Comparison of ENCODE assay signal across 8 mouse cellular contexts in genomic region chr11:51763955-51764354, GRCm38 (mm10). TPM values are rescaled to one million over a fixed set of nuclear protein-coding genes. Genes with fewer than 3 reads are reported as not detected.
DNase-seq lines count a peak whose midpoint lies in the region; ATAC-seq and TF ChIP-seq lines count a peak whose summit lies in the region.

No protein-coding gene starts in this region.

- peaks cover 8% of the 10 kb centered on the region; the same call in 1 of the 2 replicates for H3K4me1 ChIP-seq in lung, postnatal 0 days (ENCODE audit: insufficient read depth, low read depth, low read length)
- H3K4me1 ChIP-seq in forebrain, embryonic 12.5 days: peaks cover 14% of the 10 kb centered on the region
- peaks cover 34% of the 10 kb centered on the region for H3K4me1 ChIP-seq in liver, embryonic 12.5 days
- peaks cover 6% of the 10 kb centered on the region; the same call in 1 of the 2 replicates for H3K4me1 ChIP-seq in stomach, embryonic 15.5 days

- peak overlapping the region; percentile 55; the same call in 1 of the 2 replicates for H3K27ac ChIP-seq in lung, postnatal 0 days (ENCODE audit: low read length)
- no peak overlapping the region for H3K27ac ChIP-seq in forebrain, embryonic 12.5 days
- H3K27ac ChIP-seq in liver, embryonic 12.5 days: peak overlapping the region; percentile 66
- no peak overlapping the region for H3K27ac ChIP-seq in stomach, embryonic 15.5 days

- peak overlapping the region; percentile 87 for H3K4me2 ChIP-seq in lung, postnatal 0 days (replicated peaks; ENCODE audit: low read depth, low read length)
- H3K4me2 ChIP-seq in forebrain, embryonic 12.5 days: peak overlapping the region; percentile 87
- H3K4me2 ChIP-seq in liver, embryonic 12.5 days: peak overlapping the region; percentile 75
- H3K4me2 ChIP-seq in stomach, embryonic 15.5 days: peak overlapping the region; percentile 78

- DNase-seq in lung, postnatal 0 days (ENCODE audit: low spot score): no peak
- DNase-seq in lung, postnatal 25 days (ENCODE audit: low spot score): no peak
- no peak for DNase-seq in adrenal gland, postnatal 36 days
- no peak for DNase-seq in layer of hippocampus, adult 8-10 months (ENCODE audit: low spot score in 2 of 2)
- DNase-seq in adrenal gland, adult 8-10 months: no peak

- H3K9me3 ChIP-seq in lung, postnatal 0 days (ENCODE audit: low read length): no peaks in the 10 kb centered on the region
- H3K9me3 ChIP-seq in forebrain, embryonic 12.5 days: no peaks in the 10 kb centered on the region
- no peaks in the 10 kb centered on the region for H3K9me3 ChIP-seq in liver, embryonic 12.5 days (replicated peaks)
- H3K9me3 ChIP-seq in stomach, embryonic 15.5 days: no peaks in the 10 kb centered on the region

- no peak for TF ChIP-seq EP300 in lung, postnatal 0 days (IDR thresholded peaks at IDR 0.05)

- no peaks in the 10 kb centered on the region for H3K36me3 ChIP-seq in lung, postnatal 0 days (ENCODE audit: insufficient read depth, low read length)
- H3K36me3 ChIP-seq in forebrain, embryonic 12.5 days (replicated peaks): no peaks in the 10 kb centered on the region
- no peaks in the 10 kb centered on the region for H3K36me3 ChIP-seq in liver, embryonic 12.5 days
- H3K36me3 ChIP-seq in stomach, embryonic 15.5 days: no peaks in the 10 kb centered on the region

- 3% methylated on average over 13 of the region's 13 CpGs for WGBS in lung, postnatal 0 days
- WGBS in forebrain, embryonic 12.5 days: 7% methylated on average over 13 of the region's 13 CpGs
- 3% methylated on average over 13 of the region's 13 CpGs for WGBS in liver, embryonic 12.5 days (ENCODE audit: insufficient replicate concordance)
- WGBS in stomach, embryonic 15.5 days: 3% methylated on average over 13 of the region's 13 CpGs

- TF ChIP-seq CTCF in lung, postnatal 0 days (IDR thresholded peaks at IDR 0.05): no peak

- peak overlapping the region; percentile 94 for H3K9ac ChIP-seq in lung, postnatal 0 days (replicated peaks; ENCODE audit: low read depth)
- peak overlapping the region; percentile 74 for H3K9ac ChIP-seq in forebrain, embryonic 12.5 days
- peak overlapping the region; percentile 91 for H3K9ac ChIP-seq in liver, embryonic 12.5 days
- H3K9ac ChIP-seq in stomach, embryonic 15.5 days: peak overlapping the region; percentile 90

- ATAC-seq in lung, postnatal 0 days: no peak
- ATAC-seq in forebrain, embryonic 12.5 days (ENCODE audit: low FRiP score): peak; percentile 23; the same call in 1 of the 2 replicates
- peak; percentile 53; the same call in 1 of the 2 replicates for ATAC-seq in liver, embryonic 12.5 days
- ATAC-seq in stomach, embryonic 15.5 days (ENCODE audit: insufficient read depth, low FRiP score, low read depth): no peak

- H3K27me3 ChIP-seq in lung, postnatal 0 days (replicated peaks; ENCODE audit: insufficient read depth, low read length): no peaks in the 10 kb centered on the region
- peaks cover 10% of the 10 kb centered on the region; the same call in 1 of the 2 replicates for H3K27me3 ChIP-seq in forebrain, embryonic 12.5 days
- peaks cover 13% of the 10 kb centered on the region for H3K27me3 ChIP-seq in liver, embryonic 12.5 days (replicated peaks)
- no peaks in the 10 kb centered on the region for H3K27me3 ChIP-seq in stomach, embryonic 15.5 days (replicated peaks)

- H3K4me3 ChIP-seq in lung, postnatal 0 days (ENCODE audit: low read depth, low read length): peak overlapping the region; percentile 94
- H3K4me3 ChIP-seq in forebrain, embryonic 12.5 days (replicated peaks): peak overlapping the region; percentile 91
- peak overlapping the region; percentile 93 for H3K4me3 ChIP-seq in liver, embryonic 12.5 days
- H3K4me3 ChIP-seq in stomach, embryonic 15.5 days (replicated peaks): peak overlapping the region; percentile 95

RNA-seq across cellular contexts. Expression of gene Sar1b, which starts 0.5 kb away (rescaled TPM):
- 121 and 125 TPM in 2 replicates for polyA plus RNA-seq in lung, postnatal 0 days (2015; fragmentation: Nextera tagmentation; extraction: Ambion mirVana)
- 115 and 117 TPM in 2 replicates for polyA plus RNA-seq in forebrain, embryonic 12.5 days (2016; fragmentation: Nextera tagmentation; extraction: Ambion mirVana)
- 84.8 and 88.7 TPM in 2 replicates for polyA plus RNA-seq in liver, embryonic 12.5 days (2016; fragmentation: Nextera tagmentation; extraction: Ambion mirVana)
- 115 and 131 TPM in 2 replicates for polyA plus RNA-seq in stomach, embryonic 15.5 days (2015; fragmentation: Nextera tagmentation; extraction: Ambion mirVana)
- 100 to 1,000 TPM in 1 of 2 experiments, 10 to 100 TPM in 1; 95.5 to 112 TPM for total RNA-seq in adrenal gland, postnatal 36 days (2021)
- 10 to 100 TPM; 67.5 to 74.9 (median 70.7) TPM for total RNA-seq in layer of hippocampus, adult 8-10 months (2022)
- 100 to 1,000 TPM in 2 of 4 experiments, 10 to 100 TPM in 2; 96.3 to 116 (median 101) TPM for total RNA-seq in adrenal gland, adult 8-10 months (2022)

RNA-seq across cellular contexts. Expression of gene Sec24a, which starts 0.5 kb away (rescaled TPM):
- polyA plus RNA-seq in lung, postnatal 0 days (2015; fragmentation: Nextera tagmentation; extraction: Ambion mirVana): 10.3 and 10.5 TPM in 2 replicates
- 14.7 and 14.8 TPM in 2 replicates for polyA plus RNA-seq in forebrain, embryonic 12.5 days (2016; fragmentation: Nextera tagmentation; extraction: Ambion mirVana)
- 9.9 and 11.0 TPM in 2 replicates for polyA plus RNA-seq in liver, embryonic 12.5 days (2016; fragmentation: Nextera tagmentation; extraction: Ambion mirVana)
- polyA plus RNA-seq in stomach, embryonic 15.5 days (2015; fragmentation: Nextera tagmentation; extraction: Ambion mirVana): 16.3 and 16.7 TPM in 2 replicates
- total RNA-seq in adrenal gland, postnatal 36 days (2021): 10 to 100 TPM; 33.9 to 34.9 TPM
- 10 to 100 TPM; 19.4 to 23.8 (median 20.5) TPM for total RNA-seq in layer of hippocampus, adult 8-10 months (2022)
- 10 to 100 TPM; 33.6 to 38.5 (median 37.4) TPM for total RNA-seq in adrenal gland, adult 8-10 months (2022)

Comparison
In these comparisons a context has a peak if more than half of its experiments do, and no peak if none do; other contexts are left out.
1. ATAC-seq: peak in forebrain, embryonic 12.5 days (single experiment) and liver, embryonic 12.5 days (single experiment); none in lung, postnatal 0 days (single experiment) and stomach, embryonic 15.5 days (single experiment).
2. H3K27ac ChIP-seq: peak in lung, postnatal 0 days (single experiment) and liver, embryonic 12.5 days (single experiment); none in forebrain, embryonic 12.5 days (single experiment) and stomach, embryonic 15.5 days (single experiment).
3. Peak in every context shown above with its lines, with median percentiles within 50 percentile points of each other: H3K4me2 ChIP-seq, H3K4me3 ChIP-seq and H3K9ac ChIP-seq.